Mouse (Mus musculus): Measurements from ENCODE around the gene Chrm3. TPM values are rescaled to one million over a fixed set of nuclear protein-coding genes. Genes with fewer than 3 reads are reported as not detected.

Gene Chrm3
- polyA plus RNA-seq, 1 experiment from 2014 or later = 4.4 TPM

- ATAC-seq (ENCODE audit: insufficient read depth, low FRiP score, low read depth) = no peak
- Histone ChIP-seq H3K4me3 (replicated peaks) (no peak overlapping the region), H3K4me1 (no peaks in the 10 kb centered on the region), H3K9ac (no peak overlapping the region), H3K27ac (no peak overlapping the region), H3K27me3 (replicated peaks) (no peaks in the 10 kb centered on the region), H3K36me3 (no peaks in the 10 kb centered on the region), H3K9me3 (no peaks in the 10 kb centered on the region), H3K4me2 (no peak overlapping the region)
- 86% methylated on average over 4 of the region's 4 CpGs for WGBS
These were observed 221.8 kb downstream of the Chrm3 start for GRCm38 (mm10) chr13:10138878-10139277.

- no peak overlapping the region for H3K9ac ChIP-seq
- no peak overlapping the region for H3K4me3 ChIP-seq (replicated peaks)
- no peaks in the 10 kb centered on the region for H3K27me3 ChIP-seq (replicated peaks)
- H3K9me3 ChIP-seq = no peaks in the 10 kb centered on the region
- ATAC-seq (ENCODE audit: insufficient read depth, low FRiP score, low read depth) = no peak
- no peak overlapping the region for H3K4me2 ChIP-seq
- H3K4me1 ChIP-seq = no peaks in the 10 kb centered on the region
- whole genome bisulfite sequencing = 67% methylated on average over 2 of the region's 2 CpGs
- H3K27ac ChIP-seq = no peak overlapping the region
- no peaks in the 10 kb centered on the region for H3K36me3 ChIP-seq
These were observed 229.6 kb downstream of the Chrm3 start for GRCm38 (mm10) chr13:10131064-10131463.

GRCm38 (mm10) chr13:10112211-10112610 is 248.4 kb downstream of the Chrm3 start:
- H3K27me3 ChIP-seq (replicated peaks) = no peaks in the 10 kb centered on the region
- no peak overlapping the region for H3K4me2 ChIP-seq
- H3K9me3 ChIP-seq = no peaks in the 10 kb centered on the region
- no peak overlapping the region for H3K4me3 ChIP-seq (replicated peaks)
- no peak overlapping the region for H3K27ac ChIP-seq
- no peaks in the 10 kb centered on the region for H3K36me3 ChIP-seq
- H3K9ac ChIP-seq = no peak overlapping the region
- 45% methylated on average over 2 of the region's 2 CpGs for WGBS
- H3K4me1 ChIP-seq = no peaks in the 10 kb centered on the region
- no peak for ATAC-seq (ENCODE audit: insufficient read depth, low FRiP score, low read depth)

- no peaks in the 10 kb centered on the region for H3K9me3 ChIP-seq
- no peak for ATAC-seq (ENCODE audit: insufficient read depth, low FRiP score, low read depth)
- H3K27me3 ChIP-seq (replicated peaks) = no peaks in the 10 kb centered on the region
- WGBS = 30% methylated on average over 1 of the region's 1 CpGs
- no peaks in the 10 kb centered on the region for H3K36me3 ChIP-seq
- no peak overlapping the region for H3K9ac ChIP-seq
- H3K4me3 ChIP-seq (replicated peaks) = no peak overlapping the region
- no peak overlapping the region for H3K27ac ChIP-seq
- no peak overlapping the region for H3K4me2 ChIP-seq
- no peaks in the 10 kb centered on the region for H3K4me1 ChIP-seq
These were observed 251.1 kb downstream of the Chrm3 start for GRCm38 (mm10) chr13:10109542-10109941.

- H3K4me2 ChIP-seq = no peak overlapping the region
- WGBS = 81% methylated on average over 7 of the region's 7 CpGs
These were observed 253.3 kb downstream of the Chrm3 start for GRCm38 (mm10) chr13:10107331-10107730.

GRCm38 (mm10) chr13:10090778-10091177 is 269.9 kb downstream of the Chrm3 start:
- Histone ChIP-seq H3K27ac (no peak overlapping the region), H3K9me3 (no peaks in the 10 kb centered on the region), H3K27me3 (replicated peaks) (no peaks in the 10 kb centered on the region), H3K4me3 (replicated peaks) (no peak overlapping the region), H3K36me3 (no peaks in the 10 kb centered on the region), H3K9ac (no peak overlapping the region), H3K4me1 (no peaks in the 10 kb centered on the region), H3K4me2 (no peak overlapping the region)
- no peak for ATAC-seq (ENCODE audit: insufficient read depth, low FRiP score, low read depth)
- WGBS = 61% methylated on average over 4 of the region's 4 CpGs

More at GRCm38 (mm10) chr13:10107331-10107730, 253.3 kb downstream of the Chrm3 start:
- no peaks in the 10 kb centered on the region for H3K27me3 ChIP-seq (replicated peaks)
- H3K4me3 ChIP-seq (replicated peaks) = no peak overlapping the region
- H3K27ac ChIP-seq = no peak overlapping the region
- ATAC-seq (ENCODE audit: insufficient read depth, low FRiP score, low read depth) = no peak
- no peak overlapping the region for H3K9ac ChIP-seq
- H3K9me3 ChIP-seq = no peaks in the 10 kb centered on the region
- no peaks in the 10 kb centered on the region for H3K4me1 ChIP-seq
- no peaks in the 10 kb centered on the region for H3K36me3 ChIP-seq

- ATAC-seq (ENCODE audit: insufficient read depth, low FRiP score, low read depth) = no peak
- H3K27ac ChIP-seq = no peak overlapping the region
- no peak overlapping the region for H3K4me3 ChIP-seq (replicated peaks)
- H3K9me3 ChIP-seq = no peaks in the 10 kb centered on the region
- H3K4me1 ChIP-seq = no peaks in the 10 kb centered on the region
- H3K27me3 ChIP-seq (replicated peaks) = no peaks in the 10 kb centered on the region
- WGBS = 78% methylated on average over 6 of the region's 6 CpGs
- no peak overlapping the region for H3K9ac ChIP-seq
- H3K36me3 ChIP-seq = no peaks in the 10 kb centered on the region
- no peak overlapping the region for H3K4me2 ChIP-seq
These were observed 274.3 kb downstream of the Chrm3 start for GRCm38 (mm10) chr13:10086336-10086735.

- no peak overlapping the region for H3K27ac ChIP-seq
- H3K36me3 ChIP-seq = no peaks in the 10 kb centered on the region
- H3K9ac ChIP-seq = no peak overlapping the region
- WGBS = 71% methylated on average over 6 of the region's 6 CpGs
- H3K27me3 ChIP-seq (replicated peaks) = no peaks in the 10 kb centered on the region
- ATAC-seq (ENCODE audit: insufficient read depth, low FRiP score, low read depth) = no peak
- H3K4me3 ChIP-seq (replicated peaks) = no peak overlapping the region
- H3K9me3 ChIP-seq = no peaks in the 10 kb centered on the region
- H3K4me2 ChIP-seq = no peak overlapping the region
- H3K4me1 ChIP-seq = no peaks in the 10 kb centered on the region
These were observed 278.7 kb downstream of the Chrm3 start for GRCm38 (mm10) chr13:10081896-10082426.

GRCm38 (mm10) chr13:10071165-10071564 is 289.5 kb downstream of the Chrm3 start:
- Histone ChIP-seq H3K9me3 (no peaks in the 10 kb centered on the region), H3K4me1 (no peaks in the 10 kb centered on the region), H3K4me2 (no peak overlapping the region), H3K27me3 (replicated peaks) (no peaks in the 10 kb centered on the region), H3K9ac (no peak overlapping the region), H3K27ac (no peak overlapping the region), H3K36me3 (no peaks in the 10 kb centered on the region), H3K4me3 (replicated peaks) (no peak overlapping the region)
- peak; percentile 65; the same call in 1 of the 2 replicates for ATAC-seq (ENCODE audit: insufficient read depth, low FRiP score, low read depth)
- WGBS = 16% methylated on average over 5 of the region's 5 CpGs

GRCm38 (mm10) chr13:10068927-10069580 is 291.6 kb downstream of the Chrm3 start:
- Histone ChIP-seq H3K27ac (no peak overlapping the region), H3K27me3 (replicated peaks) (no peaks in the 10 kb centered on the region), H3K4me2 (no peak overlapping the region), H3K4me1 (no peaks in the 10 kb centered on the region), H3K9me3 (no peaks in the 10 kb centered on the region), H3K4me3 (replicated peaks) (no peak overlapping the region), H3K36me3 (no peaks in the 10 kb centered on the region), H3K9ac (no peak overlapping the region)
- WGBS = 84% methylated on average over 10 of the region's 10 CpGs
- ATAC-seq (ENCODE audit: insufficient read depth, low FRiP score, low read depth) = no peak

- no peak for ATAC-seq (ENCODE audit: insufficient read depth, low FRiP score, low read depth)
- H3K4me1 ChIP-seq = no peaks in the 10 kb centered on the region
- H3K36me3 ChIP-seq = no peaks in the 10 kb centered on the region
- H3K9ac ChIP-seq = no peak overlapping the region
- no peaks in the 10 kb centered on the region for H3K27me3 ChIP-seq (replicated peaks)
- no peak overlapping the region for H3K27ac ChIP-seq
- no peaks in the 10 kb centered on the region for H3K9me3 ChIP-seq
- no peak overlapping the region for H3K4me3 ChIP-seq (replicated peaks)
- 51% methylated on average over 12 of the region's 12 CpGs for WGBS
- H3K4me2 ChIP-seq = no peak overlapping the region
These were observed 293.6 kb downstream of the Chrm3 start for GRCm38 (mm10) chr13:10066829-10067618.

GRCm38 (mm10) chr13:10065776-10066175 is 294.9 kb downstream of the Chrm3 start:
- 67% methylated on average over 2 of the region's 2 CpGs for WGBS
- no peaks in the 10 kb centered on the region for H3K27me3 ChIP-seq (replicated peaks)
- H3K27ac ChIP-seq = no peak overlapping the region
- H3K9ac ChIP-seq = no peak overlapping the region
- H3K4me2 ChIP-seq = no peak overlapping the region
- H3K4me3 ChIP-seq (replicated peaks) = no peak overlapping the region
- no peaks in the 10 kb centered on the region for H3K4me1 ChIP-seq
- no peak for ATAC-seq (ENCODE audit: insufficient read depth, low FRiP score, low read depth)
- no peaks in the 10 kb centered on the region for H3K9me3 ChIP-seq
- no peaks in the 10 kb centered on the region for H3K36me3 ChIP-seq

Data from stomach, embryonic 15.5 days (tissue).